Mouse (Mus musculus): ENCODE measurements around the gene Ripor3. TPM values are rescaled to one million over a fixed set of nuclear protein-coding genes. Genes with fewer than 3 reads are reported as not detected.

The Ripor3 gene
- total RNA-seq, 2 experiments from 2014 or later: 0.45 TPM; not detected in 1

DNA sequence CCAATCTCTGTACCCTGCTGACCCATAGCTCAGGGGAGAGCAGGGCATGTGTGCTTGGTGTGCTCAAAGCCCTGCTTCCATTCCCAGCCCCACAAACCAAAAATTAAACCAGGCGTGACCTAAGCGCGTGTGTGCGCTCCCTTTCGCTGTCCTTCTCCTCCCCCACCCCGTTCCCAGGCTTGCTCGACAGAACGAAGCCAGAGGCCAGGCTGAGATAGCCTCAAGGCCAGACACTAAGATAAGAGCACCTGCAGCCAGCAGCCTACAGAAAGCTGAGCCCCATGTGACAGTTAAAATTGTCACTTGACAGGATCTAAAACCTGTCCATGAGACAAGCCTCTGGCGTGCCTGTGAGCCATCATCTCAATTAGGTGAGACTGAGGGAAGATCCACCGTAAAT lies 23.5 kb upstream of the Ripor3 start:
- ATAC-seq (replicated peaks; ENCODE audit: low FRiP score, poor library complexity, severe bottlenecking): no peak

DNA sequence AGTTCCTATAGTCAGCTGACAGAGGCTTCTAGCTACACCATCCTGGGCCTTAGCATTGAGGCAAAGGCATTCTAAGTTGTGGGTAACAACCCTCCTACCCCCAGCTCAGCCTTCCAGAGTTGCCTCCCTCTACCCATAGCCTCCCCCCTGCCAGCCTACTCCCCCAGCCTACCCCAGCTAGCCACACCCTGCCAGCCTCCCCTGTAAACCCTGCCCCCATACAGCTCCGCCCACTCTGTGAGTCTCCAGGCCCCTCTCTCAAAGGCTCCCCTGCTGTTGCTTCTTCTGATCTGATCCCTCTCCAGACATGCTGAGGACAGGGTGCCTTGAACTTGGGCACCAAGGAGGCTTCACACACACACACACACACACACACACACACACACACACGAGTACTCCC lies 21.4 kb upstream of the Ripor3 start:
- no peak for ATAC-seq (replicated peaks; ENCODE audit: low FRiP score, poor library complexity, severe bottlenecking)

DNA sequence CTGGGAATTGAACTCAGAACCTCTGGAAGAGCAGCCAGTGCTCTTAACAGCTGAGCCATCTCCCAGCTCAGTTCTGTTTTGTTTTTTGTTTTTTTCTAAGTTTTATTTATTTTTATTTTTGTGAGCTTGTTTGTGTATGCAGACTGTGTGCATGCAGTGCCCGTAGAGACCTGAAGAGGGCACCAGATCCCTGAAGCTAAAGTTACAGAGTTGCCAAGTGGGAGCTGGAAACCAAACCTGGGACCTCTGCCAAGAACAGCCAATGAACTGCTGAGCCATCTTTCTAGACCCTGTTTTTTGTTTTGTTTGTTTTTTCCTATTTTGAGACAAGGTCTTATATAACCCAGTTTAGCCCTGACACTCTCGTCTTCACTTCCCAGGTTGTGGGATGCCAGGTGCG lies 18.0 kb upstream of the Ripor3 start:
- ATAC-seq (replicated peaks; ENCODE audit: low FRiP score, poor library complexity, severe bottlenecking): no peak

DNA sequence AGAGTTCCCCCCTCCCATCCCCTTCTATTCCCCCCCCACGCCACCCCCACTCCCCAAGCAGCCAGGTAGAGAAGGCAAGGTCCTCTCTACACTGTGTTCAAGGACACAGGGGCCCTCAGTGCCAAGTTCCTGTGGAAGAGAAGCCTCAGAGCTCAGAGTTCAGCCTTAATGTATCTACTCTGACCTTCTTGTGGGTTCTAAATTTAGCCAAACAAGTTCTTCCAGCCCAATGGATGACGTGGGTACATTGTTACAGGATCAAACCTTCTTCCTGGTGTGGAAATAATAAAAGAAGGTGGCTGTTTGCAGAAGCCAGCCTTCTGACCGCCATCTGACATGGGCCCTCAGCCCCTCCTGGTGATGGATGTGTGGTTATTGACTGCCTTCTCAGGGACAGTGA lies 16.0 kb upstream of the Ripor3 start:
- ATAC-seq (replicated peaks; ENCODE audit: low FRiP score, poor library complexity, severe bottlenecking): no peak

DNA sequence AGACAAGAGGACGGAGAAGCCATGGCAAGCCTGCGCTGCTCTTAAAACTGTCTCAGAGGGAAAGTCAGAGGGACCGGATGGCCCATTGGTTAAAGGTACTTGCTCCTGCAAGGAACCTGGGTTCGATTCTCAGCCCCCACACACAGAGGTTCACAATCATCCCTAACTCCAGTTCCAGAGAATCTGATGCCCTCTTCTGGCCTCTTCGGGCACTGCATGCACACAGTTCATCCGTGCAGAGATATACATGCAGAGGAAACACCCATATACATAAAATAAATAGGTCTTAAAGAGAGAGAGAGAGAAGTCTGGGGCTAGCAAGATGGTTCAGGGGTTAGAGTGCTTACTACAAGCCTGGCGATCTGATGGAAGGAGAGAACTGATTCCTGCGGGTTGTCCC lies 15.5 kb upstream of the Ripor3 start:
- no peak for ATAC-seq (replicated peaks; ENCODE audit: low FRiP score, poor library complexity, severe bottlenecking)

DNA sequence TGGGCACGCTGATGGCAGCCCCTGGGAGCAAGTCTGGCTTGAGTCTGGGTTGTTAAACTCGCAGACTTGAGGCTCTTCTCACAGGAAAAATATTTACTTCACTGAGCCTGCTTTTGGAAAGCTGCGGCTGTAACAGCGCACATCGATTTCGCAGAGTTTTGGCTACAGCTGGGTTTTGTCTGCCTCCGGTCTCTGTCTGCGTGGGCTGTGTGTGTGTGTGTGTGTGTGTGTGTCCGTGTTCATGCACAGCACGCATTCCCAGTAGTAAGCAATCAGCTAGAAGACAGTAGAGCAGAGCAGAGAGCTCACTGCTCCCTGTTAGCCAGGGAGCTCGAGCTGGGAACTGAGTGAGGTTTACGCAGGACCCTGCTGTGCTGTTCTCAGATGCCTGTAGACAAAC lies 14.8 kb upstream of the Ripor3 start:
- ATAC-seq (replicated peaks; ENCODE audit: low FRiP score, poor library complexity, severe bottlenecking): no peak

DNA sequence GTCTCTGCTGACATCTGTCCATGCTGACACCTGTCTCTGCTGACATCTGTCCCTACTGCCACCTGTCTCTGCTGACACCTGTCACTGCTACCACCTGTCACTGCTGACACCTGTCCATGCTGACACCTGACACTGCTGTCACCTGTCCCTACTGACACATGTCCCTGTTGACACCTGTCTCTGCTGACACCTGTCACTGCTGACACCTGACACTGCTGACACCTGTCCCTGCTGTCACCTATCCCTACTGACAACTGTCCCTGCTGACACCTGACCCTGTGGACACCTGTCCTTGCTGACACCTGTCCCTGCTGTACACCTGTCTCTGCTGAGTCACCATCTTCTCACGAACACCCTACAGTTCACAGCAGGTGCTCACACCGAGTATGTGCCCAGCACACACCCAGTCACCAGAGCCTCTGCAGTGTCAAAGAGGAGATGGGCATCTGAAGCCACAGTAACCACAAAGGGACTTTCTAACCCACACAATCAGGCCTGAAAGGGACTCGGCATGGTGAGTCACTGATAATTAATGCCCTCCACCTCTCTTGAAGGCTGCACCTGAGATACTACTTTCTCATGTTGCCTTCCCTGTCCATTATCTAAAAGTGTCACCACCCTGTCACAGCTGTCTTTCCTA lies 13.5 kb upstream of the Ripor3 start:
- no peak for ATAC-seq (replicated peaks; ENCODE audit: low FRiP score, poor library complexity, severe bottlenecking)

DNA sequence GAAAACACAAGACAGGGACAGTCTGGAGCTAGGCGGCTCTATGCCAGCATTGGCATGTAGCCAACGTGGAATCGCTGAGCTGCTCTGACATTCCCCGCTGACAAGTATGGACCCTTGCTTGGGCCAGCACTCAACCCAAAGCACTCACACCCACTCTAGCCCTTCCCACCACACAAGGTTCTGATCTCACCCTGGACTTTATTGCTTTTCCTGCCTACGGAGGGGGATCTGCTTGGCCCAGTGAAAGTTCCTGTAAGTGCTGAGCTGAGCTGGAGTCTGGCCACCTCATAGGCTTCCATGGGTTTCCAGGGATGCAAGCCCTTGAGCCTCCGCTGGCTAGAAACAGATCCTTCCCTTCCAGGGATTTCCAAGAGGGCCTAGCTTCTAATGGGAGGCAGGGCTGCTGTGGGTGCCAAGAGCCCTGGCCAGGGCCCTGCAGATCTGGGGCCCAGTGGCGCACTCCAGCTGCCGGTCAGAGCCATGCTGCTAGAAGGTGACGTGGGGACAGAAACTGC lies 8.8 kb upstream of the Ripor3 start:
- no peak for ATAC-seq (replicated peaks; ENCODE audit: low FRiP score, poor library complexity, severe bottlenecking)

DNA sequence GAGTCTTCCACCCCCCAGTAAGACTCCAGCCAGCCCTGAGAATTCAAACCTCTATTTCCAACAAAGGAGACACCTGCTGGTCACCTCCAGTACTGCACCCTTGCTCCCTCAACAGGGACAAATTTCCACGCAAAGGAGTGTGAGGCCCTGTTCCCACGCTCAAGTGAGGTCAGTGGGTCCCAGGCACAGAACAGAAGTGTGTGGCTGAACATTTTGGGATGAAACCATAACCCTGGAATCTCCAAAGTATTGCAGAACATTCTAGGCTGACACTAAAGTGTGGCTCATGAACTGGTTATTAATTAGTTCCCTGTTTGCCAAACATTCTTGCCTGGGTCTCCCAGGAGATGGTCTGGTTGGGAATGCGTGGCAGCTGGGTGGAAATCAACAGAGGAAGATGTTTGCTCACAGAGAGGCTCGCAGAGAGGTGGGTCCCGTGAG lies 6.6 kb upstream of the Ripor3 start:
- ATAC-seq (replicated peaks; ENCODE audit: low FRiP score, poor library complexity, severe bottlenecking): 0 out of 2 replicates have a peak, but pooled peaks have one; percentile 48

DNA sequence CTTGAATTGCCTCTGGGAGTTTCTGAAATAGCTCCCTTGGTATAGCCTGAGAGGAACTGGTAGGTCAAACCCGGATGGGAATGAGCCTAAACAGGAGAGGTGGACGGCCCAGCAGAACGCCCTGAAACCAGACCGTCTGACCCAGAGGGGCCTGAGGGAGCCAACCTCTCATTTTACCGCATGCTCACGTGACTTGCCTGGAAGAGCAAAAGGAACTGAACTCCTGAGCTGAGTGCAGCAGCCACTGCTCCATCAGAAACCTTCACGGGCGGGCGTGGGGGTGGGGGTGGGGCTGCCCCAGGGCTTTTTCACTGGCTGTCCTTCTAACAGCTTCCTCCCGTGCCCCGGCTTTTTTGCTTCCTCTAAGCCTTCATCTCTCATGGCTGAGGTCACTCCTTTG lies 475 bp upstream of the Ripor3 start:
- ATAC-seq (replicated peaks; ENCODE audit: low FRiP score, poor library complexity, severe bottlenecking): no peak

DNA sequence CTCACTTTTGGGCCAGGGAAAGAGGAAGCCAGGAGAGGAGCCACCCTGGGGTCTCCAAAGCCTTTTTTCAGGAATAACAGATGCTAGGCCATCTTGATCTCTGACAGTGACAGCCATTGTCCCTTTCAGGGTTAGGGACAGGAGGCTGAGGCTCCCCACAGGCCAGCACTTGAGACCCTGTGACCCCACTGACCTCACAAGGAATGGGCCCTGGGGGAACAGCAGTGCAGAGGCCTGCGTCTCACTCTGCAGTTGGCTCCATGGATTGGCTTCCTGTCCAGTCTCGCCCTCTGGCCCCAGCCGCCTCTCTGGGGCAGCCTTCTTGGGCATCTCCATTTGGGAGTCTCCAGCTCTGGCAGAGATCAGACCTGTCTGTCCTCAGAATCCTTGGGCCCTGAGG lies 2.3 kb downstream of the Ripor3 start:
- no peak for ATAC-seq (replicated peaks; ENCODE audit: low FRiP score, poor library complexity, severe bottlenecking)

DNA sequence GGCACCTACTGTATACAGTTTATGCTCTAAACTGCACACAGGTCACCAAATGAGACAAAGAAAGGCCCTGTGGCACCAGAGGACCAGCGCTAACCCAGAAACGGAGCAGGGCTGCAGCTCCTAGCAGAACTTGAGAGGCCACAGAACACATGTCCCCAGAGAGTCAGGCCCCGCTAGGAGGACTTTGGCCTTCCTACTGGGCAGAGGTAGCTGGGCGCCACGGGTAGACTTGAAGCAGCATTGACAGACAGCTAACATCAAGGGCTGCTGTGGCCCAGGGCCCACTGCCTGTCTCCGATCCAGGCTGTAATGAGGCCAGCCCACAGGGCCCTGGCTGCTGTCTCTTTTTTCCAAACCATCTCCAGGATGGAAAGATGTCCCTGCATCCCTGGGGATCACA lies 3.9 kb downstream of the Ripor3 start:
- no peak for ATAC-seq (replicated peaks; ENCODE audit: low FRiP score, poor library complexity, severe bottlenecking)

DNA sequence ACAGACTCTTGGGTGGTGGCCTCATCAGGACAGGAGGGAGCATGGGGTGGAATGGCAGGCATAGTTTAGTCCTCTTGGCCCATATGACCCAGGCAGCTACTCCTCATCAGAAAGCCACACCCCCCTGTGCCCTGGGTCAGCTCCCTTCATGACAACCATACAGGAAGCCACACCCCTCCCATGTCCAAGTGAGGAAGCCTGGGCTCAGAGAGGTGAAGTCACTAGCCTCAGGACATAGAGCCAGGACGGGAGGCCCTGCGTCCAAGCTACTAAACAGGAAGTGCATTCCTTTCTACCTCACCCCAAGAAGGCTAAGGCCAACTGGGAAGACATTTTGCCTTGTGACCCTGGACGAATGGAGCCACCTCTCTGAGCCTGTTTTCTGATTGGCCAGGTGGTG lies 4.8 kb downstream of the Ripor3 start:
- ATAC-seq (replicated peaks; ENCODE audit: low FRiP score, poor library complexity, severe bottlenecking): no peak

DNA sequence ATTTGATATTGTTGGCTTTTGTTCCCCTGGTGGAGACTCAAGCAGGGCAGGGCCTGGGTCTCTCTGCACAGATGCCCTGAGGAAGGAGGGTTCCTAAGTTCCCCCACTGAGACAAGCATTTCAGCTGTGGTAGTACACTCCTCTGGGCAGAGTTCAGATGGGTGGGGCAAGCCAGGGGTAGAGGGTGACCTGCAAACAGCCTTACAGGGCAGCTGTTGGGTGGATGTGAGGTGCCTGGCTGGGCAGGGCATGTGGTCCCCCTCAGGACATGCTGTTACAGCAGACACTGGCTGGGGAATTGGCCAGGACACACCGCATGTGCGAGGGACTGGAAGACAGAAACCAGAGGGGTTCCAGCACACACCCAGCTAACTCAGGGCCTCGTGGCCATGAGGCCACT lies 5.4 kb downstream of the Ripor3 start:
- ATAC-seq (replicated peaks; ENCODE audit: low FRiP score, poor library complexity, severe bottlenecking): no peak

DNA sequence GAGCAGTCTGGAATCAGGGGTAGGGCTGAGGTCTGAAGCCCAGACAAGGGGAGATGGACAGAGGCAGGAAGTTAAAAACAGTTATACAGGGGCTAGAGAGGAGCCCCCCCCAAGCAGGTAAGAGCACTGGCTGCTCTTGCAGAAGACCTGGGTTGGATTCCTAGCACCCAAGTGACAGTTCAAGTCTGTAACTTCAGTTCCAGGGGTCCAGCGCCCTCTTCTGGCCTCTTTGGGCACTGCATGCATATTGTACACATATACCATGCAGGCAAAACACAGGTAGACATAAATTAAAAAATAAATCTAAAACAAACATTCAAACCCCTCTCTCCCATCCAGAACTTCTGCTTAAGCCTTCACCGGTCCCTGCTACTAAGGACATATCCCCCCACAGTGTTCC lies 6.0 kb downstream of the Ripor3 start:
- no peak for ATAC-seq (replicated peaks; ENCODE audit: low FRiP score, poor library complexity, severe bottlenecking)

DNA sequence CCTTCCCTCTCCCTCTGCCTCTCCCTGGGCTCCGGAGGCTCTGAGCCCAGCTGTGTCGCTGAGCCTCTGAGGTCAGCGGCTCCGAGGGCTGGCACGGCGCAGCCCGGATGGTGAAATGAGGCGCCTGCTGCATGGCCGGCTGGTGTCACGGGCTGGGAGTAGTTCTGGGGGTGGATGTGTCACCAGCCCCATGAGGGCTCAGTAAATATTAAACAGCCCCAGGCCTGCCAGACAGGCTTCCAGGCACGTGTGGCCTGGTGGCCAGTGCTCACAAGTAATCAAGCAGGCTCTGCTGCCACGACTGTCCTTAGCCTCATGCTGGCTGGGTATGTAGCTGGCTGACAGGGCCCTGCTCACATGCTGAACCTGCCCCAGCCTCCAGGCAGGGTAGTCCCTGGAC lies 7.0 kb downstream of the Ripor3 start:
- no peak for ATAC-seq (replicated peaks; ENCODE audit: low FRiP score, poor library complexity, severe bottlenecking)

DNA sequence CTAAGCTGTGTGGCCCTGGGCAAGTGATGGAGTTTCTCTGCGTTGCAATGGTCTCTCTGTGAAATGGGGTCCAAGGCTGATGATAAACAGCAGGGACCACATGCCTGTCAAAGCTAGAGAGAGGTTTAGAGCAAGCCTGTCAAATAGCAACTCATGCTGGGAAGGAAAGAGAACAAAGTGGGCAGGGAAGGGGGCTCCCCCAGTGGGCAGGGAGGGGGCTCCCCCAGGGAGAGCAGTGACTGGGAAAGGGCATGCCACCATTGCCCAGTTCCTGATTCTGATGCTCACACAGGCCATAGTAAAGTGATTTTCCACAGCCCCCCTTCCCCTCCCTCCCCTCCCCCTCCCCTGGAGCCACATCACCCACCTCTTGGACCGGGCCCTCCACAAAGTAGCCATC lies 7.5 kb downstream of the Ripor3 start:
- ATAC-seq (replicated peaks; ENCODE audit: low FRiP score, poor library complexity, severe bottlenecking): no peak

DNA sequence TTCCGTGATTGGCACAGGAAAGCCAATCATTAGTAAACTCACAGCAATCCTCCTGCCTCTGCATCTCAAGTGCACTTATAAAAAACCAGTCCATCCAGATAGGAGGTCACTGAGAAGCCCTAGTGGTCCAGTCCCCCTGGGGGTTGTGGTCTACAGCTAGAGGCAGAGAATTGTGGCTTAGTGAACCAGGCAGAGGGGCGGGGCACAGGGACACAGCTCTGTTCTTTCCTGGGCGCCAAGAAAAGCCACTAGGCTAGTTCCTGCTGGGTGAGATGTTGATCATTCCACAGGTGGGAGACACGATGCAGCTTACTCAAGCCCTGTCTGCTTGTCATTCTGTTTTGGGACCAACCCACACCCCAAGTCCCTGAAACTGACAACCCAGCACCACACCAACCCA lies 8.2 kb downstream of the Ripor3 start:
- no peak for ATAC-seq (replicated peaks; ENCODE audit: low FRiP score, poor library complexity, severe bottlenecking)

DNA sequence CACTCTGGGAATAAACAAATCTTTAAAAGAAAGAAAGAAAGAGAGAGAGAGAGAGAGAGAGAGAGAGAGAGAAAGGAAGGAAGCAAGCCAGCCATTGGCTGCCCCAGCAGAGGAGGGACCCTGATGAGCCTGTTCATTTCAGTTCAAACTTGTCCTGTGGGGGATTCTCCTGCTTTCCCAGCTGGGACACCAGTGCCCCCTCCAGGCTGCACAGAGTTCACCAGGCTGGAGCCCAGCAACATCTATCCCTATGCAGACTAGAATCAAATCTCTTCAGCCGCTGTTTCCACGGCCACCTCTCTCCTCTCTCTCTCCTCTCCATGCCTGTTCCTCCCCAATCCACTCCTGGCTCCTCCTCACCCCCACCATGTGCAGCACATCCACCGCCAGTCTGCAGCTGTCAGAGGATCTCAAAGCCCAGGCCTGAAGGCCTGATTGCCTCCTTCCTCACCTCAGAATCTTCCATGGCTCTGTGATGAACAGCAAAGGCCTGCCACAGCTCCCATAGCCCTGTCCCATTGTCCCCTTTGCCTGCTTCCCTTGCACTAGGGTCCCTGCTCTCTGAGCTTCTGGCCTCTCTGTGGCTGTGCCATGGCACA lies 11.2 kb downstream of the Ripor3 start:
- ATAC-seq (replicated peaks; ENCODE audit: low FRiP score, poor library complexity, severe bottlenecking): no peak

DNA sequence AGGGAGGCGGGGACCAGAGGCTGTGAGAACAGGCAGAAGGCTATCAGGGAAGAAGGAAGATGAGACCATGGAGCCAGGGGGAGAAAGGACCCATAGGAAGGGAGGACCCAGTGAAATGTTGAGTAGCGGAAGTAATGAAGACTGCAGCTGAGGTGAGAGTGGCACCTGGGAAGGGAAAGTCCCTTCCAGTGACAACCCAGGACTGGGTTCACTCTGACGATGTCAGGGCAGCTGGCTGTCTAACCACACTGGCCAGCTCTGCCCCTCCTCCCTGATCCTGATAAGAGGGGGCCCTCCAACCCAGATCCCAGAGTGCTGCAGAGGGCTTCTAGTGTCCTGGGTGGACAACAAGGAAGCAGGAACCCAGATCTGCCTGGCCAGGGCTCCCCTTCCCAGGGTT lies 12.9 kb downstream of the Ripor3 start:
- ATAC-seq (replicated peaks; ENCODE audit: low FRiP score, poor library complexity, severe bottlenecking): no peak

DNA sequence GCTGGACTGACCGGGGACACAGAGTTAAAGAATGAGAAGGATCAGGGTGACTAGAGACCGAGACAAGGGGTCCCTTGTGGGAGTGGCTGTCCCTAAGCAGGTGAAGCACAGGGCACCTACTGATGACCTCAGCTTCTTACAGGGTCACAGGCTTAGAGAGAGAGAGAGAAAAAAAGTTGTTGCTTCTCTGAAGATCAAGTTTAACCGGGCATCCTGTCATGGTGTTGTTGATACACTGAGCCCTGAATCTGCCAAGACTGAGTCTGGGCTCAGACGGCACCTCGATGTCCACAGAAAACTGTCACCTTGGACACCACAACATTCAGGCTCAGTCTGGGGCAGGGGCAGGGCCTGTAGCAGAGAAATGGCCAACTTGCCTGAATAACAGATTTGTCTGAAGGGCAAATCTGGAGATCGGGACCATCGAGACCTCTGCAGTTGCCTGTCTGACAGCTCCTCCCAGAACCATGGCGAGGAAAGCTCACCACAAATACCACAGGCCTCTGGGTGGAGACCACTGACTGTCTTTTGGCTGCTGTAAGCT lies 13.7 kb downstream of the Ripor3 start:
- no peak for ATAC-seq (replicated peaks; ENCODE audit: low FRiP score, poor library complexity, severe bottlenecking)
